Mouse (Mus musculus): ENCODE data around the gene Mamstr.

Mamstr gene

DNA sequence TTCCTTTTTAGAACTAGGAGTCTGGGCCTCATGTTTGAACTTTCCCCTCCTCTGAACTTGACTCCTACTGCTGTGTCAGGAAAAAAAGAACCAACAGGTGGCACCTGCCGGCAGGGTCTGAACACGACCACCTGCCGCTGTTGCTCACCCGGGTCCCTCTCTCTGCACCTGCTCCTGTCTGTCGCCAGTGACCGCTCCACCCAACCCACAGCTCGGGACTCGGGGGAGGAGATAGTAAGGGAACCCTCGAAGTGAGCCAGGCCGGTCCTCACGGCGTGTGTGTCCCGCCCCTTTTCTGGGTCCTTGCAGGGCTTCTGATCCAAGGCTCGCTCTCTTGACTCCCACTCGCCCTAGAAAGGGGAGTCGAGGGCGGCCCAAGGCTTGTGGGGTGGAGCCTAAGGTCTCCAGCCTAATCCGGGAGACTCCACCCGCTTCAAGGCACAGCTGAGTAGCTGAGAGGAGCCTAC, at the start of gene Mamstr:
Gene Mamstr, plus strand, starts transcription at position 417 of the 467 bp plus-strand sequence.
- DNase-seq (ENCODE audit: low spot score in 2 of 2): no peak

DNA sequence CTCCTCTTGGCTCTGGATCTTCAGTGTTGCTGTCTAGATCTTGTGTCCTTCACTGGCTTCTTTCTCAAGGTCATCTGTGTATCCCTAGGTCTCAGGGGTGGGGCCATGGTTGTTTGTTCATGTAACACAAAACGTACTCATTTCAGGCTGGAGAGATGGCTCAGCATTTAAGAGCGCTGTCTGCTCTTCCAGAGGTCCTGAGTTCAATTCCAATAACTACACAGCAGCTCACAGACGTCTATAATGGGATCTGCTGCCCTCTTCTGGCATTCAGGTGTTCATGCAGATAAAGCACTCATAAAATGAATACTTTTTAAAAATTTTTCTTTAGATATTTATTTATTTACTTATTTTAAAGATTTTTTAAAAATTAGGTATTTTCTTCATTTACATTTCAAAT, 48.9 kb upstream of the Mamstr start:
- DNase-seq (ENCODE audit: low spot score in 2 of 2): no peak

DNA sequence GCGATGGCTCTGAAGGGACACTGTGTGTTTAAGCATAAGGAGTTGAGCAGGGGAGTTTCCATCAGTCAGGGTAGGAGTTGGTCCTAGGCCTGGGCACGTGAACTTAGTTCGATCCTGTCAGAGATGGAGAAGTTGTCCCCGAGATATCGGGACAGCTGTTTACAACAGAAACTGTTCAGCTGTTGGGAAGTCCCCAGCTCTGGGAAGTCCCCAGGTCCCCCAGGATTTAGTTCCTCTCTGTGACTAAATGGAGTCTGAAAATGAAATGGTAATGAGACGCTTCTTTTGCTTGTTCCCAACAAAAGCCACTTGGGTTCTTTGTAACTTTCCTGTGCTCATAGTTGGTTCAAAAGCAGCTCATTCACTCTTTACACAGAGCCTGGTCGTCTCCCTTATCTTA, 47.9 kb upstream of the Mamstr start:
- DNase-seq (ENCODE audit: low spot score in 2 of 2): no peak

DNA sequence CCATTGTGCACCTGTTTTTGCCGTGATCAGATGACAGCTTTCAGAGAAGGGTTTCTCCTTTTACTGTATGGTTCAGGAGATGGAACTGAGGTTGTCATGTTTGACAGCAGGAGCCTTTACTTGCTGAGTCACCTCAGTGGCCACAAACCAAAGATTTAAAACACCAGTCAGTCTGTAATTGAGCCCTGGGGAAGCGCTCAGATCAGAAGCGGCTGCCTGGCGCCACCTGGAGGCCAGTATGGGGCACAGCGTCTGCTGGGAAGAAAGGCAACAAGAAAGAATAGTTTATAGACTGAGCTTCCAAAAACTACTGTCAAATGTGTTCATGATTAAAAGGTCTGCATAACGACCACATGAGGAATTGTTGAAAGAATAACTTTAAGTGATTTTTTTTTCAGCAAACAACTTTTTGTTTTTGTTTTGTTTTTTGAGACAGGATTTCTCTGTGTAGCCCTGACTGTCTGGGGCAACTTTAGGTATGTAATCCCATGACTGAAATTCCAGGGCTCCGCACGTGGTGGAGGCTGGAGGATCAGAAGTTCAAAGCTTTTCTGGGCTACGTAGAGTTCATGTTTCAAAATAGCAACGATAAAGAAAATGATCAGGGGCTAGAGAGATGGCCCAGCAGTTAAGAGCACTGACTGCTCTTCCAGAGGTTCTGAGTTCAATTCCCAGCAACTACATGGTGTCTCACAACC, 46.5 kb upstream of the Mamstr start:
- peak in 1 of 2 experiments; percentile 71 for DNase-seq (ENCODE audit: low spot score in 2 of 2)

DNA sequence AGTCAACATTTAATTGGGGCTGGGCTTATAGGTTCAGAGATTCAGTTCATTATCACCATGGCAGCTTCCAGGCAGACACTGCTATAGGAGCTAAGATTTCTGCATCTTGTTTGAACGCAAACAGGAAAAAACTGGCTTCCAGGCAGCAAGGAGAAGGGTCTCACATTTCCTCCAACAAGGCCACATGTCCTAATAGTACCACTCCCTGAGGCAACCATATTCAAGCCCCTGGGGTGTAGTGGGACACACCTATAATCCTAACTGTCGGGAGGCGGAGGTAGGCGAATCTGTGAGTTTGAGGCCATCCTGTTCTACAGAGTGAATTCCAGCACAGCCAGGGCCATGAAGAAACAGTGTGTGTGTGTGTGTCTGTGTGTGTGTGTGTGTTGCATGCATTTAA, 44.6 kb upstream of the Mamstr start:
- no peak for DNase-seq (ENCODE audit: low spot score in 2 of 2)

DNA sequence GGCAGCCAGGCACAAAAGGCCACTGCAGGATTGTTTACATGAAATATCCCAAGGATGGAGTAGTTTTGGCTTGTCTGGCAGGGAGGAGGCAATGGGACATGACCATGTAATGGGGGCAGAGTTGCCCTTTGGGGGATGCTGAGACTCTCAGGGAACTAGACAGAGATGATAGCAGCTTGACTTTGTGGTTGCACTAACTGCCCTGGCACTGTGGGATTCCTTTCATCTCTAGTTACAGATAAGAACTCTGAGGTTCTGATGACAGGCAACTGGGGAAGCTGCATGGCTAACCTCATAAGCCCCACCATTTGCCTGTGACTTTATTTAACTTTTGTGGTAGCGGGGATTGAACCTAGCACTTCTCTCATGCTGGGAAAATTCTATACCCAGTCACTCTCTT, 43.7 kb upstream of the Mamstr start:
- no peak for DNase-seq (ENCODE audit: low spot score in 2 of 2)

DNA sequence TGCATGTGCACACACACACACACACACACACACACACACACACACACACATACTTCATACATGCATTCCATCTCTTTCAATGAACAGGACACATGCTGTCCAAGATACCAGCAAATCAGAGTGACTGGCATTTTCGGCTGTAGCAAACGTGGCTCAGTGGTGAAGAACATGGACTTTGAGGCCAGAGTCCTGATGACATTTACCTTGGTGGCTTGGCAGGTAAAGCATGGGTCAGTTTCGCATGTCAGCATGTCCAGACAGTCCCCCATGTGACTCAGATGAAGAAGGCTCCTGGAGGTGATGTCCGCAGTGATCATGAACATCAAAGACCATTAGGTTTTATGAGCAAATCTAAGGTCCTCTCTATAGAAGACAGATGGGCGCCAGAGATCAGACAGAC, 42.8 kb upstream of the Mamstr start:
- no peak for DNase-seq (ENCODE audit: low spot score in 2 of 2)

DNA sequence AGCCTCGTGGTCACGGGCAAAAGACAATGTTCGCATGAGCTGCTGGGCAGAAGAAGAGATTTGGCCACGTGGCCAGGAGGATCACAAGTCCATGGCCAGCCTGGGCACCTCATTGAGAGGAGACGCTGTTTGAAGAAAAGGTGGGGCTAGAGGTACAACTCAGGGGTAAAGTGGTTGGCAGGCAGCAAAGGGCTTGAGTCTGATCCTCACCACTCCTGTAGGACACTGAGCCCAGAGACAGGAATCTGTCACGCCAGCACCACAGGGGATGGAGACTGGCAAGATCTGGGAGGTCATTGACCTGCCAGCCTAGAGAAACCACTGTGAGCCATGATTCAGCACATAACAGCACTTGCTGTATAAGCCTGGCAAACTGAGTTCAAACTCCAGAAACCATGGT, 42.2 kb upstream of the Mamstr start:
- no peak for DNase-seq (ENCODE audit: low spot score in 2 of 2)

DNA sequence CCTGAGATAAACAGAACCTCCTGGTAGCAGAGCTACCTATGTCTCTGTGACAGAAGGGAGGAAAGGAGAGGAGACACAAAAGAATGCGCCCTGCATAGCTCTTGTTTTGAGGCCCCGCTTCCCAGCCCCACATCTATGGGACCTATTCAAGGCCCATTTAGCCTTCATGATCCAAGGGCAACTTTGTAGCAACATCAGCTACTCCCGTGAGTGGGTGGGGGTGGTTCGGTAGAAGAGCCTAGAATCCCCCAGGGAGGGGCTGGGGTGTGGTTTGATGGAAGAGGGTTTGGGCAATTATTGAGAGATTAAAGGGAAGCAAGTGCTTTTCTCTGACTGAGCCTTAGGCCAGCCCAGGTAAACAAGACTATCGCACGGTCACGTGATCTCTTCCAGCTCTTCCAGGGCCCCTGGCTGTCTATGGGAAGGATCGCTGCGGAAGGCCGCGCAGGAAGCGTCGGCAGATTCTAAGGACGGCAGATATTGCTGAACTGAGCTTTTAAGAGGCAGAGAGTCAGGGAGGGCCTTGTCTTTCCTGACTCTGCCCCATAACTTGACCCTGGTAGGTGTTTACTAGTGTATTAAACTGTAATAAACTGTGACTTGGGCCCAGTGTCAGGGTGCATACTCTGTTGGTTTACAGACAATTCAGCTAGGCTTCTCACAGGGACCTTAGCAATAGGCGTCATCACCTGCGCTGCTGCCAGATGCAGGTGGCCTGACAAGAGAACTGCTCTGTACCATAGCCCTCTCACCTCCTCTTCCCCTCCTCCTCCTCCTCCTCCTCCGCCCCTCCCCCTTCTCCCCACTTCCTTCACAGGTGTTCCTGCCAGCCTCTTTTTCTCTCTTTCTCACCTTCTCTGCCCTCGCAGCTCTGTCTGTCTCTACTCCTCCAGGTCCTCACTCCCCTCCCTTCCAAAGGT, 40.6 kb upstream of the Mamstr start:
- no peak for DNase-seq (ENCODE audit: low spot score in 2 of 2)

DNA sequence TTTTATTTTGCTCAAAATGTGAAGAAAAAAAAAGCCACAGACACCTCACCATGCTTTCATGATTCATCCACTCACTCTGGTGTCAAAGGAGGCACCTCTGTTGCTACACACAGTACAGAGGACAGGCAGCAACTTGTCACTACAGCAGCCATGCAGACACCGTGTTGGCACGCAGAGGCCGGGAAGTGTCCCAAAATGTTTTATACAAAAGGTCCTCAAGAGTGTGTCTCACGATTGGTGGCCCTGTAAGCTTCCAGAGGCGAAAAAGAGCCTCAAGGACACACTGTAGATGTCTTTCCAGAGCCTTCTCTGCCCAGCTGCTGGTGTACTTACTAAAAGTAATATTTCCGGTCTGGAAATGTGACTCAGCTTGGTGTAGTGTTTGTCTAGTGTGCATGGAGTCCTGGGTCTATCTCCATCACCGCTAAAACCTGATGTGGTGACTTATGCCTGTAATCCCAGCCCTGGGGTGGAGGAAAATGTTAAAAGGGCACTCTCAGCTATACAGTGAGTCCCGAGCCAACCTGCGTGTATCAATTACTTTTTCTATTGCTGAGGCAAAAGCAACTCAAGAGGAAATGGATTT, 34.0 kb upstream of the Mamstr start:
- no peak for DNase-seq (ENCODE audit: low spot score in 2 of 2)

DNA sequence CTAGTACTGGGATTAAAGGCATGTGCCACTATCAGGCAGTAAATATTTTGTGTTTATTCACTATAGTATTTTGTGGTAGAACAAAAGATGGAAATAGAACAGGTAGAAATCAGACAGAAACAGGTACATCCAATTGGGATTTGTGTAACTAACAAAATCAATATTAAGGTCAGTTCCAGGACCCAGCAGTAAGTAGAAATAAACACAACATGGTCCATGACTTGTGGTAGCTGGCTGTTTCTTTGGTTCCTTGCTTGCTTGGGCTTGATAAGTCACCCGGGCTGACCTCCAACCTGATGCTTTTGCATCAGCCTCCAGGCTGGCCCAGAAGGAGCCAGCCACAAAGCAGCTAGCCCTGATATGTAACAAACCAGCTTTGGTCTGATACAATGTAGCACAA, 30.3 kb upstream of the Mamstr start:
- no peak for DNase-seq (ENCODE audit: low spot score in 2 of 2)

DNA sequence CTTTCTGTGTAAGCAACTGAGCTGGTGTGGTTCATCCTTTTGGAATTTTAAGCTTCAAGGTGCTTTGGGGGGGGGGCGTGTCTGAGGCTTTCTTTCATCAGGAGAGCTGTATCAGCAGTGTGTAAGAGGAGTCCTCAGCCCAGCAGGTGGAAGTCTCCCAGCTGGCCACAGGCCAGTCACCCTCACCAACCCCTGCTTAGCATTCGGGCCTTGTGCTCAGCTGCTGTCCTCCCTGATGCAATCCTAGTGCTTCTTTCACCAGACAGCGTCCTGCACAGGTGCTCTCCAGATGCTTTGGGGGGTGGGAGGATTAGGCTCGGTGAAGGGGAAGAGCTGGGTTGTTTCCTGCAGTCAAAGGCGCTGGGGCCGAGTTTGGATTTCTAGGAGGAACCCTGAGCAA, 23.5 kb upstream of the Mamstr start:
- no peak for DNase-seq (ENCODE audit: low spot score in 2 of 2)

DNA sequence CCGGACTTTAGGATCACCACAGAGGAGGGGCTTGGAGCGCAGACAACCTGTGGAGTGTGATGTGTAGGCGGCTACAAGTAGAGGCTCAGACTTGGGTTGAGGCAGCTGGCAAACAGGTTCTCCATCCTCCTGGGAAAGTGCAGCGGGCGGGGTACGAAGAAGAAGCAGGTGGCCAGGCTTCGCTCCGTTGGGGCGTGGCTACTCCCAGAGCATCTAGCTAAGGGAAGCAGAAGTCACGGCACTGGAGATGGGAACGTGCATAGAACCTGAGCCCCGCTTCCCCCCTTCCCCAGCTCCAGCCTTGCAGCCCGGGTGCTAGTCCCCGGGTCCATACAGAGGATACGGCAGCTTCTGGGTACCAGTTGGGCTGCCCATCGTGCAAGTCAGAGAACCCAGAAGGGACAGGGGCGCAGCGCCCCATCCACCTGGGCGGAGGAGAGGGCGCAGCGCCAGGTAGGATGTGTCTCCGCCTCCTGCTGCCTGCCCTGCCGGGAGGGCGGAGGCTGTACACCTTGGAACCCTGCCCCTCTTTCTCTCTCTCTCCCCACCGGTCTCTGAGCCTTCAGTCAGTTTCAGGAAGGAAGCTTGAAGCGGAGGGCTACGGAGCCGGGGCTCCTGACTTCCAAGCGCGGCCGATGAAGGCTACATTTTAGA, 22.6 kb upstream of the Mamstr start, which contains the start of gene Fut1:
Gene Fut1, plus strand, starts transcription at position 248 of the 654 bp plus-strand sequence.
- no peak for DNase-seq (ENCODE audit: low spot score in 2 of 2)

DNA sequence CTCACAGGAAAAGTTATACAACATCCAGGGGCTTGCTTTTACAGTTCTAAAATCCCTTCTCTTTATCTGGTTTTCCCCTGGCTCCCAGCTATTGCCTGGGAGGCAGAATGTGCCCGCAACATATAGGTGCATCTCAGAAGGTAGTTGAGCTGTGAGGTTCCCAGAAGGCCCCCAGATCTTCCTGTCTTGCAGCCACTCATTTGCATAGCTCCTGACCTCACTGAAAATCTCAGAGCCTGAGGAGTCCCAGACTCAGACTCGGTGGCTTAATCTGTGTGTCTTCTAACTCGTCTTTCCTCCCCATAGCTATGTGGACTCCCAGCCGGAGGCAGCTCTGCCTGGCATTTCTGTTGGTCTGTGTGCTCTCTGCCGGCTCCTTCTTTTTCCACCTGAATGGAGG, 21.5 kb upstream of the Mamstr start:
- no peak for DNase-seq (ENCODE audit: low spot score in 2 of 2)

DNA sequence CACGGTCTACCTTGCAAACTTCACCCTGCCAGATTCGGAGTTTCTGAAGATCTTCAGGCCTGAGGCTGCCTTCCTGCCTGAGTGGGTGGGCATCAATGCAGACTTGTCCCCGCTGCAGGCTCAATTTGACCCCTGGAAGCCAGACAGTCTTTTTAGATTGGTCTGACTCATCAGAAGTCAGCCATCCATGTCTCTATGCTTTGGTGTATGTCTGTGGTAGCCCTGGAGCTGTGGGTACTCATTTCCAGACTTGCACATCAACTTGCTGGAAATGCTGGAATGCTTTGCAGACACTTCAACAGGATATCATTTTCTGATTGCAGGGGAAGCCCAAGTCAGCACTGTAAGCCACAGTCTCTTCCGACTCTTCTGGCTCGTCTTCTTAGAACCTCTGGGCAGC, 20.2 kb upstream of the Mamstr start:
- no peak for DNase-seq (ENCODE audit: low spot score in 2 of 2)

DNA sequence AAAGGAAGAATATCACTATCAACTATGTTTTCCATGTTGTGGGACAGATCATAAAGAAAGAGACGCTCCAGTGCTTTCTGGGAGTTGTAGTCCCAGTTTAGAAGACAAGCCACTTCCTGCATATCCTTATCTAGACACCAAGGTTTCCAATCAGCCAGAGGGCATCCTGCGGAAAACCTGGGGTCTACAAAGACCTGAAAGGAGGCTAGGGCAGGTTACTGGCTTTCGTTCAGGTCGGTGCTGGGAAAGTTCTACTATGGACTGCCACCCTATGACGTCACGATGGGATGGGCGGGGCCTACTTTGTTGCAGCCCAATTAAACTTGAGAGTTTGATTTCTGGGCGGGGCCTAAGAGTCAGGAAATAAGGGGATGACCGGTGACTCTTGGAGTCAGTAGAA, 18.3 kb upstream of the Mamstr start, which contains the start of gene Izumo1:
Gene Izumo1, plus strand, starts transcription at position 369 of the 400 bp plus-strand sequence.
- no peak for DNase-seq (ENCODE audit: low spot score in 2 of 2)

DNA sequence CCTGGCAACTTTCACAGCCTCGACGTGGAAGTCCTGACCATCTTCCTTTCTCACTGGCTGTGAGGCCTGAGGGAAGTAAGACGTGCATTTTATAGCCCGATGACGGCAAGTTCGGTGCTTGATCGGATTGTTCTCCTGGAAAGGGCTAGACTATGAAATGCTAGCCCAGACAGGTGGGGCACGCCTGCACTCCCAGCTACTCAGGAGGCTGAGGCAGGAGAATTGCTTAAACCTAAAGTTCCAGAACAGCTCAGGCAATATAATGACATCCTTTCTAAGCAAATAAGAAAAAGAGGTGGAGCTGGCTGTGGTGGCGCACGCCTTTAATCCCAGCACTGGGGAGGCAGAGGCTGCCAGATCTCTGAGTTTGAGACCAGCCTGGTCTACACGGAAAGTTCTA, 16.3 kb upstream of the Mamstr start:
- no peak for DNase-seq (ENCODE audit: low spot score in 2 of 2)

DNA sequence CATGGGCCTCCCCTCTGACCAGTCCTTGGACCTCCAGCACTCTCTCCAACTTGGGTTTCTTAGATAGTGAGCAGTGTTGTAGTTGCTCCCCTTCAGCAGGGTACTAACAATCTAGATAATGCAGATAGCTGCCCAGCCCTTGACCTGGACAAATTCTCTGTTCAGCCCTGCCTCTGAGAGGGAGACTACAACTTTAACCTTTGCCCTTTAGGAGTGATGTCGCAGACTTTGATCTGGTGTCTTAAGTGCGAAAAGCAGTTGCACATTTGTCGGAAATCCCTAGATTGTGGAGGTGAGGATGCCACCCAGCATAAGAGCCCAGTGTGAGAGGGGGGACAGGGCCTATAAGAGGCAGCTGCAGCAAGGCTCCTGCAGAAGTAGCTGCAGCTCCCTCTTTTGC, 15.1 kb upstream of the Mamstr start:
- DNase-seq (ENCODE audit: low spot score in 2 of 2): no peak

DNA sequence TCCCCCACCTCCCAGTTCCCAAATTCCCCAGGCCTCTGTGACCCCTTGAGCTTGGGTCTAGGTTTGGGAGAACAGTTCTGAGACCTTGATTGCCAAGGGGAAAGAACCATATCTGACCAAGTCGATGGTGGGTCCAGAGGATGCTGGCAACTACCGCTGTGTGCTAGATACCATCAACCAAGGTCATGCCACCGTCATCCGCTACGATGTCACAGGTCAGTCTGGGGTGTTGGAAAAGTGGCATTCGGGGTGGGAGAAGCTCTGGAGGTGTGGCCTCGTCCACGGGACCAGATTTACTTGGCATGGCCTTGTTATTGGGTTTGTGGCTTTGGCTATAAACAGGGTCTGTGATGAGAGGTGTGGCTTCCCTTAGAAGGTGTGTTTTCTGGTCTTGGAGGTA, 14.3 kb upstream of the Mamstr start:
- no peak for DNase-seq (ENCODE audit: low spot score in 2 of 2)

DNA sequence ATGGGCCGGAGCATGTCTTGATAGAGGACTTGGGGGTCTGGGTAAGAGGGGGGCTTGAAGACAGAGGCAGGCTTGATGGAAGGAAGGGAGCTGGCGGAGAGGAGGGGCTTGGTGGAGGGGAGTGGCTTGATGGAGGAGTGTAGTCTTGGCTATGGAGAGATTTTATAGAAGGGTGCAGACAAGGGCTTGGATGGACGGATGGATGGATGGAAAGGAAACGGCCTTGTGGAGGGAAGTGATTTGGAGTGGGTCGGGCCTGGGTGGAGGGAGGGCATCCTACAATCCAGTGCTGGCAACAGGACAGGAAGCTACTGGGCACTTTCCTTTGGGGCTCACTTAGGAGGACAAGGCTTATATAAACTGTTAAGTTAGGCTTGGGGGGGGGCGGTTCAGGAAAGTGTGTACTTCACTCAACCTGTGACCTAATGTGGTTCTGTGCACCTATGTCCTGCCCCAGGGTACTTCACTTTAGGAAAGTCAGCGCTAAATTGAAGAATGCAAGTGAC, 13.2 kb upstream of the Mamstr start:
- no peak for DNase-seq (ENCODE audit: low spot score in 2 of 2)

DNA sequence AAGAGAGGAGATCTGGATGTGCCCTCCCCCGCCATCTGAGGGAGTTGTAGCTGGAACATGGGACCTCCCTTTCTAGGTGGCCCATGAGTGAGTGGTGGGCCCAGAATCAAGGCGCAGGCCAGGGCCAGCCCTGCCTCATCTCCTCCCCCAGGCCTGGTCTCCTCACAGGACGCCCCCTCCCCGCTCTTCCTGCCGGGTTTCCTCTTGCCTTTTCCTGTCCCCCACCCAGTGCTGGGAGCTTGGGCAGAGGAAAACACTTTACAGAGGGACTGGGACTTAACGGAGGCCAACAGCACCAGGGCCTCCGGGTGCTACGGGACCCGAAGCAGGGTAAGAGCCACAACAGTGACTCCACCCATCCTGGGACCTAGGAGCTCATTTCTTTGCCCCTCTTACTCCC, 12.5 kb upstream of the Mamstr start, which contains the start of gene Rasip1:
Gene Rasip1, plus strand, starts transcription at position 228 of the 400 bp plus-strand sequence.
- no peak for DNase-seq (ENCODE audit: low spot score in 2 of 2)
